Mouse (Mus musculus): ENCODE data around the gene Ankrd7. TPM values are rescaled to one million over a fixed set of nuclear protein-coding genes. Genes with fewer than 3 reads are reported as not detected.
A peak's percentile ranks its signal among the peaks of the same experiment; 100 is the strongest.
"Not testable (repeated sequence)": the region's sequence is repeated elsewhere in the genome, so short reads cannot be mapped to it uniquely, and the experiment has no call there.

The Ankrd7 gene
- not detected in 2 replicates for total RNA-seq (2015; ENCODE audit: low replicate concordance)
- not detected in 2 replicates for total RNA-seq (2017; ENCODE audit: low replicate concordance)

DNA sequence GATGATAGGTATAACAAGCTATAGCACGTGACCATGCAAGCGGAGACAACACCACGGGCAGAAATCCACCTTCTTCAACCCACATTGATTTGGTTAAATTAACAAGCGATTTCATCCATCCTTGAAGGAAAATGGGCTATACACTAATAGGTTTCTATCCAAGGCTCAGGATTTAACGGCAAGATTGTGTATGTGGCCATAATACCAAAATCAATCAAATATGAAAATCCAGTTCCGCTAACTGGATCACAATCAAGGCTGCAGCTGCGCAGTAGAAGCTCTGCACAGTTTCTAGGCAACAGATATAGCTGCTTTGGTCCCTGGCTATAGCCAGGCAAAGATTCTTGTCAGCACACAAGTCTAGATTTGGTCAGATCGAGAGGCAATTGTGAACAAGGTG, at the start of gene Ankrd7:
Ankrd7 (plus strand) TSS at position 301 of the 400 bp plus-strand sequence.
- ATAC-seq (replicated peaks; ENCODE audit: low FRiP score, poor library complexity, severe bottlenecking), result no peak

DNA sequence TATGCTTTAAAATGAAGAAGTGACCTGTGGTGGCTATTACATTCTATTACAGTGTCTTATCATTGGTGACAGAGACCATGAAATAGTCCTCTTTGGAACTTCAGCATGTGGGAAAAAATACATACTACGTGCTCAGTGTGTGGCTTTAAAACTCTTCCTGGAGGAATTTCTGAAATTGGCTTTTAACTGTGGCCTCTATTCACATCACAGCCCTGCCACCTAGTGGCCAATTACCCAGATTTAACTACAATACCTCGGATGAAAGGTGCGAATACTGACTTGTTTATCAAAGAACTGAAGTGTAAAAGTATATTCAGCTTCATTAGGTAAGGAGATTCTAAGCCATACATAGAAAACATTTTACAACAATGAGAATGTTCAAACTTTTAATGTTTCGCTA, 46.8 kb upstream of the Ankrd7 start:
- ATAC-seq (replicated peaks; ENCODE audit: low FRiP score, poor library complexity, severe bottlenecking), result no peak

DNA sequence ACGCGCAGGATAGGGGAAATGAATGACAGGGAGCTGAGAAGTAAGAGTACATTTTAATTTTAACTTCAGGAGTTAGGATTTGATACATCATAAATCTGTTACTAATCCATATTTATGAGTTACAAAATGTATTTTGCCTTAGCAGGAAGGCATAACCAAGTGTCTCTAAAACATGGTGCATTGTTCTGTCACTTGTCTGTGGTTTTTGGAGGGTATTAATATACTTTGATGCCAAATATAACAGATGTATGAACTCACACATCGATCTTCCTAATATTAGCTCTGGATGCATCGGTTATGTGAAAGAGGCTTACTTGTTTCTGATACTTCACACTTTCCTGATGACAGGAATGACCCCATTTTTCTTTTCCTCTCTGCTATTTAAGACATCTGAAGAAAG, 45.9 kb upstream of the Ankrd7 start:
- ATAC-seq (replicated peaks; ENCODE audit: low FRiP score, poor library complexity, severe bottlenecking), result no peak

DNA sequence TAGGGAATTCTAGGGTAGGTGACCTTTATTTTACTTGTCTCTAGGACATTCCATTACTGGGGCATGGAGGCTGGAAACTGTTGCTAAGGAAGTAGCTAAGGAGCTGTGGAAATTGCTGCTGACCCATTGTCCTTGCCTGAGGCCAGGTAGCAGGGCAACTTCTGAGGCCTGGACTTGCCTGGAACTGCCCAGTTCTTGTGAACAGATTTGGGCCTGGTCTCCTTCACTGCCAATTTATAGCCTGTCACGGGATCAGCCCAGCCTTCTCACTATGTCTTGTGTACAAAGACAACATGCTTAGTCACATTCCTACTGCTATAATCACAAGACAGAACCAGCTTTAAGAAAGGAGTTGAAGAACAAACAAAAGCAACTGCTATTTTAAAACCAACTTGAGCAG, 43.3 kb upstream of the Ankrd7 start:
- no peak for ATAC-seq (replicated peaks; ENCODE audit: low FRiP score, poor library complexity, severe bottlenecking)

DNA sequence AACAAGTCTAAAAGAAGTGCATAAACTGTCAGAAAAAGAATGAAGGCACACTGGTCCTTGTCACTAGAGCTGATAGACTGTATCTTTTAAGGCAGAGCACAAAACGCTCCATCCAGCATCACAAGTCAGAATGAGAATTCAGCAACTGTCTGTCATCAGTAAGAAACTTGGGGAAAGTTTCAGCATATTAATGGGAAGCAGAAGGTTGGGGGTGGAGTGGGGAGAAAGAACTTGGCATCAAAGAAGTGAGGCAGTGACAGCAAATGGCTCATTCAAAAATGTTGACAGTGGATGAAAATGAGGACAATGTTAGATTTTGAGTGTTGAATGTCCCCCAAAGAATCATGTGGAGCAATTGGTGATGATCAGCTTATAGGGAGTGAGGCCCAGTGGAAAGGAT, 33.2 kb upstream of the Ankrd7 start:
- no peak for ATAC-seq (replicated peaks; ENCODE audit: low FRiP score, poor library complexity, severe bottlenecking)

DNA sequence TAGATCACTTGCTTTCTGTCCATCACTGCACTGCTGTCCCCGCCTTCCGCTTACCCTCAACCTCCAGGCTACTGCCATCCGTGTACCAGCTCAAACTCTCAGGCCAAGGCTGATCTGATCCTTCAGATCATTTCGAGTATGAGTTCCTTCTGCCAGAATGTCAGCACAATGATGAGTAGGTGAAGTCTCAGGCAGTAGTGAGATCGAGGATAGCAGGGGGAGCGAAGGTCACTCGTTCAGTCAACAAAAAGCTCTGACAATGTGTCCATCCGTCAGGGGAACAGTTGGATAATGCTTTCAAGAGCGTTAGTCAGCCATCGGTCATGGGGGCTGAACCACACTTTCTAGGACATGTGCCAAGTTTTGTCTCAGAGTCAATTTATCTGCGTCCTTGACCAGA, 21.6 kb upstream of the Ankrd7 start:
- not testable (repeated sequence) for ATAC-seq (replicated peaks; ENCODE audit: low FRiP score, poor library complexity, severe bottlenecking)

DNA sequence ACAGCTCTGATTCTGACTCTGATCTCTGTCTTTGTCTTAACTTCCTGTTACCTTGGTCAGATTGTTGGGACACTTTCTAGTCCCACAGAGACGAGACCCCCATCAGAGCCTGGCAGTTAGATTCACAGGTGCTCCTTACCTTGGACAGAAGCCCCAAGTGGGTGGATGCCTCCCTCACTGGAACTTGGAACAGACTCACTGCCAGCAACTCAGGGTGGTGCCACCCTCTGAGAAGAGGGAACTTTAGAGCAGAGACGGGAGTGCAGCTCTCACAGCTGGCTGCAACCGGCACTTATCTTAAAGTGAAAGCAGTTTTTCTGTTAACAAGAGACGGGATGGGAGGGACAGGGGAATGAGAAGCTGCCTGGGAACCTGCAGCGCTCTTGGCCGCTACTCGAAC, 20.5 kb upstream of the Ankrd7 start:
- ATAC-seq (replicated peaks; ENCODE audit: low FRiP score, poor library complexity, severe bottlenecking), result not testable (repeated sequence)

DNA sequence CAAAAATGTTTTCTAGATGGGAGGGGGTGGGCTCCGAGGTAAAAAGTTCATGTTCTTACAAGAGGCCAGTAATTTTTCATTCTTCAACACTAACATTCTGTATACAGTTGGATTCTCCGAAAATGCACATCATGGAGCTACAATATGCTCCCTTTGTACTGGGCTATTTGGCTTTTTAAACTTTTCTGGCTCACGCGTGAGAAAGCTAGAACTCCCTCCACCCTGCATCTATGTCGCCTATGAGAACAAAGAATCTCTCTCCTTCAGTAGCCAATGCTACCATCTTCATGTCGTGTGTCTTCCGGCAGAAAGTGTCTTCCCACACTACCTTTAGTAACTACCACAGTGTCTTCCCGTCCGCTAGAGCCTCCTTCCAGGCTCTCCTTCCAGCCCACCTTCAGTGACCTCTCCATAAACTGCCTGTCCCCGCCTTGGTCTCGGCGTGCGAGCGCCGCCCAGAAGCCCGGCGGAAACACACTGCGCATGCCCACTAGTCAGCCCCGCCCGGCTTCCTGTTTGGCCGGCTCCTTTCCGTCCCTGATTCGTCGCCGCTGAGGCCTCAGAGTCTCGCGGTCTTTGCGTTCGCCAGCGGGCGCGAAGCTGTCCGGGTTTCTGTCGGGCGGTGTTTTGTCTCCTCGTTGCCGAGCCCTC, 17.9 kb upstream of the Ankrd7 start, which contains the start of gene Lsm8:
Lsm8 (plus strand) TSS at position 529 of the 651 bp plus-strand sequence.
- peak; percentile 100 for ATAC-seq (replicated peaks; ENCODE audit: low FRiP score, poor library complexity, severe bottlenecking)

DNA sequence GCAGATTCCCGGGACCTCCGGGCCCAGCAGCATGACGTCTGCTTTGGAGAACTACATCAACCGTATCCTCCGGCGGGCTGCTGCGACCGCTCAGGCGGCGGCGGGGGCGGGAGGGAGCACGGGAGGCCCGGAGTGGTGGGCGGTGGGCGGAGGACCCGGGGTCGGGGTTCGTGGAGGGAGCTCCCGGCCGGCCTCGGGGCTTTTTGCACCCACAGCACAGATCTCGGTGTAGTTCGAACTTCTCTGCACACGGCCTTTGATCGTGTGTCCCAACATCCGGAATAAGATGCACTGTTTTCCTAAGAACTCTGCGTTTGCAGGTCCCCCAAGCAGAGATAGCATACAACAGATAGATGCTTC, 17.4 kb upstream of the Ankrd7 start:
- ATAC-seq (replicated peaks; ENCODE audit: low FRiP score, poor library complexity, severe bottlenecking), result 0 out of 2 replicates have a peak, but pooled peaks have one; percentile 18

DNA sequence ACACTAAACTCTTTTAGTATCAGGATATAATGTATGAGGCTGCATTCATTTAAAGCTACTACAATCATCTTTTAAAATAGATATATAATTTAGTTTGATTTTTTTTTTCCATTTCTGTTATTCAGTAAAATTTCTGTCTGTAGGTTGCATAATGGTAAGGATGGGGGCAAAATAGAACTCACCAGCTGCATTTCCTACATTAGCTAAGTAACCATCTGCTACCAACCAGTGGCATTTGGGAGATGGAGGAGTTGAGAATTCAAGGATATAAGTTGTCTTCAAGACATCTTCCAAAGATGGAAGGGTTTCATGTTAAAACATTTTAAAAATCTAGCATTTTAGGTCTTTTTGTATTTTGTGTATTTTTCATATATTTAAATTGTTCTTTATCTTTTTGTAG, 10.8 kb upstream of the Ankrd7 start:
- no peak for ATAC-seq (replicated peaks; ENCODE audit: low FRiP score, poor library complexity, severe bottlenecking)

DNA sequence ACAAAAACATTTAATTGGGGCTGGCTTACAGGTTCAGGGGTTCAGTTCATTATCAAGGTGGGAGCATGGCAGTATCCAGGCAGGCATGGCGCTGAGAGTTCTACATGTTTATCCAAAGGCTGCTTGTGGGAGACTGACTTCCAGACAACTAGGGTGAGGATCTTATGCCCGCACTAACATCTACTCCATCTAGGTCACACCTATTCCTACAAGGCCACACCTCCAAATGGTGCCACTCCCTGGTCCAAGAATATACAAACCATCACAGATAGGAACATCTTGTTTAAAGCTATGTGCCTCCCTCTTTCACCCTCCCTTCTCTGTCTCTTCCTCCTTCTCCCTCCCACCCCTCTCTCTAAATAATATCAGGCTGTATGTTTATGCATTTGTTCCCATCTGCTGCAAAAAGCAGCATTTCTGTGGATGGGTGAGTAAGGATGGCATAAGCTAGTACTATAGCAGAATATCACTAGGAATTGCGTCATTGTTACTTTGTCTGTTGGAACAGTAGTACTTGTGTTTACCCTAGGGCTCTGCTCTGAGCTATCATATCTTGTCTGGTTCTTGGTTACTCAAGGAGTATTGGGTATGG, 9.5 kb upstream of the Ankrd7 start:
- no peak for ATAC-seq (replicated peaks; ENCODE audit: low FRiP score, poor library complexity, severe bottlenecking)

DNA sequence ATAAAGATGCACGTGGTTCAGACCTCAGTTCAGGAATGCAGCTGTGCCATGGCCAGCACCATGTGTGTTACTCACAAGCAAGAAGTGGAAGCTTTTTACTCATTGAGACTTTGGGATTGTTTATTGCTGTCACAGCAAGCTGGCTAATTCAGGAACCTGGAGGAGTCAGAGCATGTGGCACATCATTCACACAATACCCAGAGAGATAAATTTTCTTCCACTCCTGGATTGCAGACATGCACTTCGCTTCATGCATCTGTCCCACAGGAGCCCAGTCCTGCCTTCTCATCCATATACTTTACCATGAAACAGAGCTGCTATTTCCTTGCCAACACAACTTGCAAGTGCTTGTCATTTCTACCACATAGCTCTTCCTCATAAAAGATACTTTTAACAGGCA, 22.9 kb downstream of the Ankrd7 start:
- ATAC-seq (replicated peaks; ENCODE audit: low FRiP score, poor library complexity, severe bottlenecking), result no peak

DNA sequence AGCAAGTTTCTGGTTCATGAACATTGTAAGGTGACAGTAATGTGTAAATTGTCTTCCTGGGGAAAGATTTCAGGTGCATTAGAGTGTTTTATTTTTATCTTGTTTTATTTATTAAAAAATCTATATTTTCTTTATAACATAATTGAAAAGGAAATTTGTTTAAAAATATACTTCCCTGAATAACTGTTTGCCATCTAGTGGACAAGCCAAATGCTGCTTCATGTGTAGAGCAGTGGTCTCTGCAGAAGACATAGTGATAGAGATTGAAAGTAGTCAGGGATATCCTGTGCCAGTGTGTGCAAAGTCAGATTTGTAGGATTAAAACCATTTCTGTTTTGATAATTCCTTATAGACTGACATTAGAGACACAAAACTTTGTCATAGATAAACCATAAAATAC, 28.0 kb downstream of the Ankrd7 start:
- ATAC-seq (replicated peaks; ENCODE audit: low FRiP score, poor library complexity, severe bottlenecking), result no peak

DNA sequence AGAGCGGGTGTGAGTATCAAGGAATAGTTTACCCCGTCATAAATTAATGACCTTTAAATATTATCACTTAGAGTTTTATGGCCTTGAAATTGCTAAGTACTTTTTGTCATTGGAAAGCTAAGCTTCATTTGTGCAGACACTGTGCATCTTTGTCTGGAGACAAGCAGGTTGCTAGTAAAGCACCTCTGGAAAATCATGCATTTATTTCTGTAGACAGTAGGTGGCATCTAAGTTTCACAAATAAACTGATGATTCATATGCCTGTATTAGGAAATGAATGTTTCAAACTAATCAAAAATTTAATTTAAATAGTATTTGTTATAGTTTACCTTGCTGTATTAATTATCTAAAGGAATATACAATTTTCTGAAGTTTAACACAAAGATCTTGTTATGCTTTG, 41.1 kb downstream of the Ankrd7 start:
- ATAC-seq (replicated peaks; ENCODE audit: low FRiP score, poor library complexity, severe bottlenecking), result no peak

DNA sequence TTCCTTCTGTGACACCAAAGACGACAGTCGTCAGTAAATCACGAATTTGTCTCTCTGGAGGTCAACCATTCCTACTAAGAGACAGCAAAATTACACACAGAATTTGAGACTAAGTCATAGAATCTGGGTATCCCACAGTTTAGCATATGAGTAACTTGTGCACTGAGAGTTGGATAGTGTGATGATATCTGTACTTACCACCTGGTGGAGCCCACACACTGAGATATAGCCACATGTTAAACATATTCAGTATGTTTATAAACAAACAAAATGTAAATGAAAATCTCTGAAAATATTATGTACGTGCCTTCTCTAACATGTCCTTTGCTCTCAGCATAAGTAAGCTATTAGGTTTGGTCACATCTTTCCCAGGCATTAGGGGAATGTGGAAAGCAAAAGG, 47.1 kb downstream of the Ankrd7 start:
- ATAC-seq (replicated peaks; ENCODE audit: low FRiP score, poor library complexity, severe bottlenecking), result no peak

DNA sequence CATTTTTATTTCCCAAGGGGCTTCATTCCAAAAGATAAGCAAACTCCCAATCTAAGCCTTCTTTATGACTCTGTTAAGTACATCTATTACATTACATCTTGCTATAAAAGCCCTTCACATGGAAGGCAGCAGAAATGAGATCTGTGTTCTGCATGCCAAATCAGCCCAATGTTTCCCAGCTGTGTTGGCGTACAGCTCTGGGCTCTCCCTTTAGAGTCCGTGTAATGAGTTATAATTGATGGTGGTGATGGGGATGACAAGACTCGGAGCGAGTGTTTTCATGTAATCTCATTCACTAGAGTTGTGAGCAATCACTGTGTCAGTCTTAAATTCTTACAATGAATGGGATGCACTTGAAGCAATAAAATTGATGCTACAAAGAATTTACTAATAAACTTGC, 49.9 kb downstream of the Ankrd7 start:
- ATAC-seq (replicated peaks; ENCODE audit: low FRiP score, poor library complexity, severe bottlenecking), result no peak

DNA sequence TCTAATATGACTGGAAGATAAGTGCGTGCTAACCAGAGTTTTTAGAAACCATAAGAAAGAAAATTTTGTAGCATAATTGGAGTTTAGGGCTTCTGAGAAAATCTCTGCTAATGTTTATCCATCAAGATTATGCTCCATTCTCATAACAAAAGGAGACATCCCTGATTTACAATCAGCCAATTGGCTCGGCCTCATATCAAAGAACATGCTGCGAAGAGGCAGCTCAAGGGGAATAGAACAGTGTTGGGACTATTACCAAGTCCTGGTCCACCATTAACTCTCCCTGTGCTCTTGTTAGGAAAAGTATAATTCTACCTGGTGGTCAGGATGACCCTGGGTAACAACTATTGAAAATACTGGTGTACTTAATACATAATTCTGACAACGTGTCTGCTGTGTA, 50.4 kb downstream of the Ankrd7 start:
- ATAC-seq (replicated peaks; ENCODE audit: low FRiP score, poor library complexity, severe bottlenecking), result no peak

Other genes starting within 250 kb of the Ankrd7 start
- 47.9 and 101 TPM in 2 replicates for gene Lsm8, start 17.7 kb upstream of the Ankrd7 start, total RNA-seq (2015; ENCODE audit: low replicate concordance)
- gene Lsm8, start 17.7 kb upstream of the Ankrd7 start, total RNA-seq (2017; ENCODE audit: low replicate concordance), result 25.0 and 49.9 TPM in 2 replicates